Mouse (Mus musculus) megakaryocyte-erythroid progenitor cell, adult 5-6 weeks (primary cell): ENCODE data around the gene Ranbp3l. TPM values are rescaled to one million over a fixed set of nuclear protein-coding genes. Genes with fewer than 3 reads are reported as not detected.

ENCODE experiments used
- ATAC-seq: replicated peaks from 2 replicates; pipeline ENCODE4 v1.8.0; 2016; ENCODE audit warnings: mild to moderate bottlenecking, inconsistent platforms; ENCODE audit not compliant: severe bottlenecking, poor library complexity, low FRiP score, low TSS enrichment
- total RNA-seq, 2 experiments: library from RNA; stranded (forward) in 1 of 2; stranded (reverse) in 1 of 2; fragments of 200-1000, 215-1000 nt in 1 of 2; fragments of >200 nt in 1 of 2; fragmentation: Nextera tagmentation in 1 of 2; gene quantifications; 2 replicates each; pipeline ENCODE4 v1.2.3; 2014 to 2017

The Ranbp3l gene
- total RNA-seq, 2 experiments from 2014 or later, result not detected

GRCm38 (mm10) chr15:9088683-9089072 is 120.9 kb downstream of the Ranbp3l start:
- ATAC-seq, result no peak

GRCm38 (mm10) chr15:9089136-9089720 is 121.5 kb downstream of the Ranbp3l start:
- ATAC-seq, result no peak

GRCm38 (mm10) chr15:9090662-9091061 is 122.9 kb downstream of the Ranbp3l start:
- 0 out of 2 replicates have a peak, but pooled peaks have one; percentile 18 for ATAC-seq

GRCm38 (mm10) chr15:9093598-9094365 is 126.0 kb downstream of the Ranbp3l start:
- ATAC-seq, result no peak

GRCm38 (mm10) chr15:9094366-9094750 is 126.6 kb downstream of the Ranbp3l start:
- ATAC-seq, result peak; percentile 84

GRCm38 (mm10) chr15:9096865-9097264 is 129.1 kb downstream of the Ranbp3l start:
- no peak for ATAC-seq

GRCm38 (mm10) chr15:9100446-9101077 is 132.8 kb downstream of the Ranbp3l start:
- no peak for ATAC-seq

GRCm38 (mm10) chr15:9106303-9107074 is 138.7 kb downstream of the Ranbp3l start:
- no peak for ATAC-seq

GRCm38 (mm10) chr15:9110526-9111347 is 143.0 kb downstream of the Ranbp3l start:
- no peak for ATAC-seq

- no peak for ATAC-seq
Measured at GRCm38 (mm10) chr15:9111648-9112047, 143.9 kb downstream of the Ranbp3l start.

- no peak for ATAC-seq
Measured at GRCm38 (mm10) chr15:9113556-9113955, 145.8 kb downstream of the Ranbp3l start.

- no peak for ATAC-seq
Measured at GRCm38 (mm10) chr15:9114131-9114530, 146.4 kb downstream of the Ranbp3l start.

GRCm38 (mm10) chr15:9114599-9114998 is 146.8 kb downstream of the Ranbp3l start:
- ATAC-seq, result no peak

Other genes with a start within 250 kb of the Ranbp3l start
- gene Nadk2, start 103.3 kb downstream of the Ranbp3l start, total RNA-seq (2014; fragmentation: Nextera tagmentation), result 100 and 113 TPM in 2 replicates
- 151 and 170 TPM in 2 replicates for gene Nadk2, start 103.3 kb downstream of the Ranbp3l start, total RNA-seq (2017)
- 6.8 and 8.0 TPM in 2 replicates for gene Lmbrd2, start 172.6 kb downstream of the Ranbp3l start, total RNA-seq (2014; fragmentation: Nextera tagmentation)
- 22.4 and 23.2 TPM in 2 replicates for gene Lmbrd2, start 172.6 kb downstream of the Ranbp3l start, total RNA-seq (2017)
- gene Skp2, start 187.5 kb downstream of the Ranbp3l start, total RNA-seq (2014; fragmentation: Nextera tagmentation), result 30.6 and 31.0 TPM in 2 replicates
- 13.1 and 15.7 TPM in 2 replicates for gene Skp2, start 187.5 kb downstream of the Ranbp3l start, total RNA-seq (2017)